Mouse (Mus musculus) spleen, embryonic (tissue): ENCODE results near the gene Des.

Experiments used
- CTCF ChIA-PET: fragments of 350-600 bp; sonication (Branson Sonifier 250); formaldehyde crosslinking; loops from one replicate; lab custom pipeline; 2022; lab: Charles Lee

The Des gene

GRCm38 (mm10) chr1:75360112-75361031 lies at the start of gene Des:
Gene Des, plus strand, starts transcription at chr1:75360329.
- CTCF ChIA-PET: no interaction called here

GRCm38 (mm10) chr1:75311694-75312093 lies 48.4 kb upstream of the Des start:
- CTCF ChIA-PET: no interaction called here

GRCm38 (mm10) chr1:75315011-75315410 lies 45.1 kb upstream of the Des start:
- CTCF ChIA-PET: no interaction called here

- CTCF ChIA-PET: no interaction called here
Measured at GRCm38 (mm10) chr1:75315456-75316365, 44.4 kb upstream of the Des start.

DNA sequence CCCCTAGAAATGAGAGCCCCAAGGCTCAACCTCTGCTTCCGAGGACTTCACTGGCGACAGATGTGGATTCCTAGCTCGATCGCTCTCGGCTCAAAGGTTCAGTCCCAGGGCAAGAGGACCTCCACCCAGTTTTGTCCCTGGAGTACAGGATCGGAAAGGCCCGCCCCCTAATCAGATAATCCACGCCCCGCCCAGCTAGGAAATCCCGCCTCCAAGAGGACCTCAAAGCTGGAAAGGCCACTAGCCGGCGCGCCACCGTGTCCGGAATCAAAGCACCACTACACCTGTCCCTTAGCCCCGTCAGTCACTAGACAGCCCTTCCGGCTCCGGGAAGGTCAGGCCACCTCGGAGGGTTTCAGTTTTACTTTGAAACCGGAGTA lies 43.3 kb upstream of the Des start:
- CTCF ChIA-PET: interaction anchor here (0.6 kb wide), 1 partner anchor 728 kb away, joined by 5 read pairs; no protein-coding TSS in a partner anchor

DNA sequence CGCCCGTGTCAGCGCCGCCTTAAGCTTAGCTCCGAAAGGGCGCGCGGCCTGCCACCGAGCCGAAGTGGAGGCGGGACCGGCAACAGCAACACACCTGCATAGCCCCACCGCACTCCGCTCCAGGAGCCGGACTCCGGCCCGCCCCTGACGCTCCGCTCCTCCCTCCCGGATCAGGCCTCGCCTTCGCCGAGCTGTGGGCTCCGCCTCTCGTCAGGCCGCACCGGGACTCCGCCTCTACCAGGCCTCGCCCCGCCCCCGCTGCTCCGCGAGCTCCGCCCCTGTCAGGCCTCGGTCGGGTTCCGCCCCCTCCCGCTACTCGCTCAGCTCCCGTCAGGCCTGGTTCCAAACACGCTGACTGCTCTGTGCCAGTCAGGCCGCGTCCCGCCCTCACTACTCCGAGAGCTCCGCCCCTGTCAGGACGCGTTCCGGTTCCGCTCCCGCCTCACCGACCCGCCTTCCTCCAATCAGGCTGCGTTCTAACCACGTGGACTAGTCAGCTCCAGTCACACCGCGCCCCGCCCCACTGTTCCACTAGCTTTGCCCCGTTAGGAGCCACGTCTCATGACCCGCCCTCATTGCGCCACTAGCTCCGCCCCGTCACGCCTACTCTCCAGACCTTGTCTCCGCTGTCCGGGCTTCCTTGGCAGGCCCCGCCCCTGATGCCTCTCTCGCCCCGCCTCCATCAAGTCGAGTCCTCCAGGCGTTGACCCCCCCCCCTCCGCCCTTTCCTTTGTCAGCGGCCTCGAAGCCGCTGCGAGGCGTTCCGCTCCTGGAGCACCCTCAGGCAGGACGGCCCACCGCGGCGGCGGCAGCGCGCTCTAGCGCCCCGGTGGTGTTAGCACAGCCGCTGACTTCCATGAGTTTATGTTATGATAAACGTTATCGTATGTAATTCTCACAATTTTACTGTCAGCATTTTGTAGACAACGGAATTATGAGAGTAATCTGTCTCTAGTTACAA lies 42.6 kb upstream of the Des start, which contains the start of gene Dnpep:
Gene Dnpep (minus strand): TSS at position 750 of the 961 bp plus-strand sequence.
- CTCF ChIA-PET: interaction anchor here (0.6 kb wide), 2 partner anchors 150 to 729 kb away, joined by 3 to 5 read pairs; no protein-coding TSS in a partner anchor

DNA sequence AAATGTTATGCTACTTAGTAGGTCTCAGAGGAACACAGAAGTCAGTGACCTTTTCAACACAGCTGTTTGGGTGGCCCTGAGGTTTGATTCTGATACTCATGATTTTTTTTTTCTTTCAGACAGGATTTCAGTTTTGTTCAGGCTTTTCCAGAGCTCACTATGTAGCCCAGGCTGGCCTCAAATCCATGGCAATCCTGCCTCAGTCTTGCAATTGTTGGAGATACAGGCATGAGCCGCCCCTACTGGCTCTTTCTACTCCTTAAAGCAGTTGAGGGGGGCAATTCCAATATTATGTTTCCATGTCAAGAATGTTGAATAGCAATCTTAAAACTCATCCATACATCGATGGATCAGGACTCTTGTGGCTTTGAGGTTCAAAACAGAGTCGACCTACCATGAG lies 41.8 kb upstream of the Des start:
- CTCF ChIA-PET: no interaction called here

GRCm38 (mm10) chr1:75318736-75319135 lies 41.4 kb upstream of the Des start:
- CTCF ChIA-PET: no interaction called here

DNA sequence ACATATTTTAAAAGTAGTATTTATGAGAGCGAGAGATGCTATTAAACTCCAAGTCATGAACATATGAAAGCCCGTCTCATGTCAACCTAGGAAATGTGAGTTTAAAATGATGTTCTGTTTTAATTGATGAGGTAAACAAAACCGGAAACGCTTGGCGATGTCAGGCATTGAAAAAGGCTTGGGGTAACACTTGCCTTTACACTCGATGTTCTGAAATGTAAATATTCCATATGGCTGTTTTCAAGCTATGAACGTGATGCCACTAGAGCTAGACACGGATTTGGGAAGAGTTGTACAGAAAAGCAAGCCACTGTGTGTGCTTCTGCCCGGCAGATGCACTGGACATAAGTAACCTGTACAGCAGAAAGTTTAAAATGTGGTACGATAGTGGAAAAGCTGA lies 41.0 kb upstream of the Des start:
- CTCF ChIA-PET: interaction anchor here (0.5 kb wide), 1 partner anchor 527 kb away, joined by 3 read pairs; no protein-coding TSS in a partner anchor

- CTCF ChIA-PET: no interaction called here
Measured at GRCm38 (mm10) chr1:75327461-75327860, 32.7 kb upstream of the Des start.

GRCm38 (mm10) chr1:75331271-75331670 lies 28.9 kb upstream of the Des start:
- CTCF ChIA-PET: interaction anchor here (0.6 kb wide), 1 partner anchor 96 kb away, joined by 3 read pairs; no protein-coding TSS in a partner anchor

GRCm38 (mm10) chr1:75336461-75336860 lies 23.7 kb upstream of the Des start:
- CTCF ChIA-PET: no interaction called here

DNA sequence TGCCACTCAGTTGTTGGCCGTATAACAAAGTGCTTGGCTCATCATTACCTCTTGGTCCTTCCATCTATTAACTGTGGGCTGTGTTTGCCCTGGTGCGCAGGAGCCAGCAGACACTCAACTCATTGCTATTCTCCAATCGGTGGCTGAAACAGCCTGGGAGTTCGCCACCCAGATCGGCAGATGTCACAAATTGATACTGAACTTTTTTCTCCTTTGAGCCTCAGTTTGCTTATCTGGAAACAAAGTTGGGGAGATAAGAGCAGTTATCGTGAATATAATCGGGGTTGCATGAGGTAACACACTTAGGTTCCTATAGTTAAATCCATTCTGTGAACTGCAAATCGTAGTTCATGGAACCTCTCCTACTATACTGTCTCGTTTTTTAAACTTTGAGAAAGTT lies 23.0 kb upstream of the Des start:
- CTCF ChIA-PET: no interaction called here

GRCm38 (mm10) chr1:75338091-75338694 lies 21.9 kb upstream of the Des start:
- CTCF ChIA-PET: no interaction called here

DNA sequence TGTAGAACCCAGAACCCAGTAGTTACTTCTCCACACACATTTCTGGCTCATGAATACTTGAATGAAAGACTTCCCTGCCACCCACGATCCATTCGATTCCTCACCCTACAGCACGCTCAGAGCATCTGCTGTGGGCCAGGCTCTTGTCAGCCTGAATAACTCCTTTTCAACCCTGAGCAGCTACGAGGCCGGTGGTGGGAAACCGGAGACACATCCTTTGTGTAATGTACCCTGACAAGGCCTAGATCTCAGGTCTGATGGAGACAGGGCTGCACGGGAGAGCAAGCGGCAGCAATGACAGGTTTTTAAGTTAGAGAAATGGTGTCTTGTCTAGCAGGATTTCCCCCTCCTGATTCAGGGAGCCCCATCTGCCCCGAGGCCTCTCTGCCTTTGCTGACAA lies 20.8 kb upstream of the Des start:
- CTCF ChIA-PET: no interaction called here

DNA sequence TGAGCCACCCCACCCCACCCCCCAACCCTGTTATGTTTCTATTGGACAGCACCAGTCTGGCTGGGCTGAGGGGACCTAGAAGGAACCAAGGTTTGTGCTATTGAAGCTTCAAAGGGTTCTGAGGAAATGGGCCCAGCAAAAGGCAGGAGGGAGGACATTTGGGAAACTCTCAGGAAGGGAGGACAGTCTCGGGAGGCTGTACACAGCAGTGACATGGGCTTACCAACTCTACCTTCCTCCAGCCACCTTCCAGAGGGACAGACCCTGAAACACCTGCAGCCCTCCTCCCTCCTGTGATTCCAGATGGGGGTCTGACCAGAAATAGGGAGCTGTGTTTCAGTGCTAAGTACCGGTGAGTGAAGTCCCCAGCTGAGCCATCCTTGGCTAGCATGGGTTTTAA lies 19.6 kb upstream of the Des start:
- CTCF ChIA-PET: no interaction called here

- CTCF ChIA-PET: no interaction called here
Measured at GRCm38 (mm10) chr1:75342874-75343416, 17.2 kb upstream of the Des start.

- CTCF ChIA-PET: no interaction called here
Measured at GRCm38 (mm10) chr1:75344291-75345035, 15.7 kb upstream of the Des start.
